Mouse (Mus musculus) small intestine, adult 2 months (tissue): ENCODE data around the gene Gnat2. TPM values are rescaled to one million over a fixed set of nuclear protein-coding genes. Genes with fewer than 3 reads are reported as not detected.

Experiments used
- H3K27ac ChIP-seq: fragments of 200-500 bp; 2 replicates; pipeline ENCODE4 v1.5.1; 2012; ENCODE audit warnings: low read depth, low read length, control low read depth, inconsistent platforms; ENCODE audit not compliant: insufficient read depth
- H3K27me3 ChIP-seq: fragments of 200-500 bp; 2 replicates; pipeline ENCODE4 v1.6.1; 2012; ENCODE audit warnings: mild to moderate bottlenecking, moderate library complexity, low read length, inconsistent platforms; ENCODE audit not compliant: control insufficient read depth, insufficient read depth
- H3K36me3 ChIP-seq: fragments of 200-500 bp; 2 replicates; pipeline ENCODE4 v1.6.1; 2012; ENCODE audit warnings: mild to moderate bottlenecking, low read length, control low read depth, inconsistent platforms; ENCODE audit not compliant: control insufficient read depth, insufficient read depth
- H3K4me1 ChIP-seq: fragments of 200-500 bp; 2 replicates; pipeline ENCODE4 v1.6.1; 2012; ENCODE audit warnings: low read length, inconsistent platforms, mixed read lengths; ENCODE audit not compliant: control insufficient read depth, insufficient read depth, insufficient read length
- H3K4me3 ChIP-seq: fragments of 200-500 bp; 2 replicates; pipeline ENCODE4 v1.5.1; 2012; ENCODE audit warnings: low read depth, mild to moderate bottlenecking, control low read depth, inconsistent platforms, low read length, moderate library complexity
- CTCF ChIP-seq: fragments of 200-500 bp; IDR thresholded peaks from 2 replicates; pipeline ENCODE4 v1.5.1; 2012; ENCODE audit warnings: low read depth, mild to moderate bottlenecking, control low read depth, inconsistent platforms, low read length, moderate library complexity, mixed read lengths; ENCODE audit not compliant: insufficient replicate concordance, insufficient read length; ENCODE audit errors: extremely low read depth
- POLR2A ChIP-seq: fragments of 200-500 bp; IDR thresholded peaks from 2 replicates; pipeline ENCODE4 v1.6.1; 2012; ENCODE audit warnings: low read depth, mild to moderate bottlenecking, control low read depth, inconsistent platforms, low read length, moderate library complexity
- WGBS: fragments of 180-500 bp; shearing (Covaris S2); methylation state at CpG from one replicate; pipeline ENCODE4 v1.1.7; 2018; 5-methylcytosine and 5-hydroxymethylcytosine counted together
- polyA plus RNA-seq: library from polyadenylated mRNA; depleted of rRNA; stranded (reverse); fragments of >200 nt; gene quantifications from 2 replicates; pipeline ENCODE4 v1.2.3, GENCODE M21; 2012

Gnat2 gene
- polyA plus RNA-seq, 1 experiment: 0.91 TPM

- 54% methylated on average over 3 of the region's 3 CpGs for WGBS
- TF ChIP-seq POLR2A (no peak), CTCF (no peak)
Observed at GRCm38 (mm10) chr3:108101594-108101993, 9.0 kb downstream of the Gnat2 start.

GRCm38 (mm10) chr3:108102075-108102474 is 9.5 kb downstream of the Gnat2 start:
- Histone ChIP-seq H3K27ac (no peak overlapping the region), H3K4me3 (no peak overlapping the region), H3K36me3 (peaks cover 14% of the 10 kb centered on the region), H3K4me1 (no peaks in the 10 kb centered on the region), H3K27me3 (no peaks in the 10 kb centered on the region)
- TF ChIP-seq POLR2A (no peak), CTCF (no peak)
- 82% methylated on average over 6 of the region's 6 CpGs for WGBS

More at GRCm38 (mm10) chr3:108101594-108101993, 9.0 kb downstream of the Gnat2 start:
- H3K4me1 ChIP-seq: no peaks in the 10 kb centered on the region
- H3K4me3 ChIP-seq: no peak overlapping the region
- H3K27me3 ChIP-seq: no peaks in the 10 kb centered on the region
- peaks cover 11% of the 10 kb centered on the region for H3K36me3 ChIP-seq
- H3K27ac ChIP-seq: no peak overlapping the region

- Histone ChIP-seq H3K4me3 (no peak overlapping the region), H3K27ac (no peak overlapping the region), H3K36me3 (peaks cover 40% of the 10 kb centered on the region), H3K27me3 (no peaks in the 10 kb centered on the region), H3K4me1 (no peaks in the 10 kb centered on the region)
- TF ChIP-seq POLR2A (no peak), CTCF (no peak)
- WGBS: 95% methylated on average over 3 of the region's 3 CpGs
Observed at GRCm38 (mm10) chr3:108105281-108105680, 12.7 kb downstream of the Gnat2 start.

- H3K4me3 ChIP-seq: no peak overlapping the region
- 66% methylated on average over 5 of the region's 5 CpGs for WGBS
- peak overlapping the region; percentile 88; the same call in 1 of the 2 replicates for H3K27ac ChIP-seq
- peaks cover 10% of the 10 kb centered on the region for H3K4me1 ChIP-seq
- no peak for TF ChIP-seq POLR2A
- no peak for TF ChIP-seq CTCF
- H3K36me3 ChIP-seq: peaks cover 57% of the 10 kb centered on the region
- no peaks in the 10 kb centered on the region for H3K27me3 ChIP-seq
Observed at GRCm38 (mm10) chr3:108111320-108111719, 18.7 kb downstream of the Gnat2 start.

GRCm38 (mm10) chr3:108112246-108112645 is 19.7 kb downstream of the Gnat2 start:
- TF ChIP-seq POLR2A (no peak), CTCF (no peak)
- peaks cover 10% of the 10 kb centered on the region for H3K4me1 ChIP-seq

GRCm38 (mm10) chr3:108112666-108113065 is 20.1 kb downstream of the Gnat2 start:
- H3K27me3 ChIP-seq: no peaks in the 10 kb centered on the region
- H3K4me3 ChIP-seq: no peak overlapping the region
- WGBS: 31% methylated on average over 4 of the region's 4 CpGs
- TF ChIP-seq CTCF (no peak), POLR2A (no peak)
- H3K4me1 ChIP-seq: peaks cover 10% of the 10 kb centered on the region
- peaks cover 60% of the 10 kb centered on the region for H3K36me3 ChIP-seq
- H3K27ac ChIP-seq: peak overlapping the region; percentile 91

More at GRCm38 (mm10) chr3:108112246-108112645, 19.7 kb downstream of the Gnat2 start:
- WGBS: 27% methylated on average over 7 of the region's 7 CpGs
- Histone ChIP-seq H3K4me3 (no peak overlapping the region), H3K36me3 (peaks cover 58% of the 10 kb centered on the region), H3K27me3 (no peaks in the 10 kb centered on the region), H3K27ac (peak overlapping the region; percentile 91)

GRCm38 (mm10) chr3:108113591-108114289 is 21.2 kb downstream of the Gnat2 start:
- no peak overlapping the region for H3K4me3 ChIP-seq
- H3K36me3 ChIP-seq: peaks cover 56% of the 10 kb centered on the region
- peaks cover 10% of the 10 kb centered on the region for H3K4me1 ChIP-seq
- TF ChIP-seq CTCF (no peak), POLR2A (no peak)
- WGBS: 32% methylated on average over 7 of the region's 7 CpGs
- H3K27me3 ChIP-seq: no peaks in the 10 kb centered on the region
- H3K27ac ChIP-seq: no peak overlapping the region

- WGBS: 82% methylated on average over 6 of the region's 6 CpGs
- H3K4me3 ChIP-seq: no peak overlapping the region
- TF ChIP-seq POLR2A: no peak
- no peak for TF ChIP-seq CTCF
- peaks cover 3% of the 10 kb centered on the region for H3K4me1 ChIP-seq
- peaks cover 48% of the 10 kb centered on the region for H3K36me3 ChIP-seq
- no peak overlapping the region for H3K27ac ChIP-seq
- no peaks in the 10 kb centered on the region for H3K27me3 ChIP-seq
Observed at GRCm38 (mm10) chr3:108117465-108117864, 24.9 kb downstream of the Gnat2 start.
